Mouse (Mus musculus) kidney, adult 2 months (tissue): ENCODE data around the gene Trpc4.

Experiments
- CTCF ChIP-seq: fragments of 200-500 bp; conservative IDR thresholded peaks from 2 replicates; pipeline ENCODE4 v1.5.1; 2011; ENCODE audit warnings: low read depth, mild to moderate bottlenecking, control low read depth, low read length, moderate library complexity, mixed read lengths; ENCODE audit not compliant: insufficient read depth, insufficient read length
- POLR2A ChIP-seq: fragments of 200-500 bp; IDR thresholded peaks from one replicate; pipeline ENCODE4 v1.6.1; 2011; ENCODE audit warnings: low read depth, low read length, control low read depth

DNA sequence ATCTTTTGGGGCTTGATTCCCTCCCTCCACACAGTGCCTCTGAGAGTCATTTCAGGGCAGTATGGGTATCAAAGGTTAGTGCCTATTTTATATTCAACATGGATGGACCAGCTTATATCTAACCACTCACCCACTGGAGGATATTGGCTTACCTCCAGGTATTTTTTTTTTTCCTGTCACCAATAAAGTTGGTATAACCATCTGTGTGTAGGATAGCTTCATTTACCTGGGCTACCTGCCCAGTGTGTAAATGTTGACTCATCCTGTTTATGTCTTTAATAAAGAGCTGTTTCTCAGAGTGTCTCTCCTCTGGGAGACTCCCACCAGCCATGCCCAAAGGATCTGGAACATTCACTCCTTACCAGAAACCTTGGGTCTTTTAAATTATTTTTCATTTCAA is 14.9 kb downstream of the Trpc4 start:
- TF ChIP-seq CTCF: no peak
- TF ChIP-seq POLR2A: no peak
